Mouse (Mus musculus) spleen, postnatal 4 days (tissue): Measurements from ENCODE around the gene Ttll7.

Experiments
- DNase-seq, 2 experiments: peaks; one replicate each; pipeline ENCODE4 v3.0.0; 2022; ENCODE audit warnings: low spot score in 2 of 2

Gene Ttll7

DNA sequence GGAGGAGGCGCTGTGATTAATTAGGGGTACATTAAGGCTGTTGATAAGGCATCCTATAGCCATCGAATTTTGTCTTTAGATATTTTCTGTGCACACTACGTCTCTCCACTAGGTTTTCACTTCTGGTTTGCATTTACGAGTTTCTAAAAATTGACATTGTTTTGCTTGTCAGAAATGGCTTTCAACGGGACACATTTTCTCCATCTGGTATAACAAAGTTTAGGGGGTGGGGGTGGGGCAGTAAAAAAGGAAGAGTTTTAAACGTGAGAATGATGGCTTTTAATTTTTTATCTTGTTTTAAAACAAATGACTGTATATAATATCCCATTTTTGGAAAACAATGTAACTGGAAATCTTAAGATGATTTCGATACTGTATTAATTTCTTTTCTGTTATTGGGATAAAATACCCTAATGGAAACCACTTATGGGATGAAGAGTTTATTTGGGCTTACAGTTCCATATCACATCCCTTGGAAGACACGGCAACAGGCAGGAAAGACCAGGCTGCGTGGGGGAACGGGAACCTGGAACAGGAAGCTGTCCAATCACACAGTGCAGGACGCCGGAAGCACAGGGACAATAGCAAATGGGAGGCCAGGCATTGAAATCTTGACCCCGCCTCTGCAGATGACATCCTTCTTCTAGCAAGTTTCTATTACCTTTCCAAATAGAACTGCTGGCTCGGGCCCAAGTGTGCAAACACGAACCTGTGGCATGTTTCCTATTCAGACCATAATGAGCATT is 142.7 kb downstream of the Ttll7 start:
- no peak for DNase-seq

DNA sequence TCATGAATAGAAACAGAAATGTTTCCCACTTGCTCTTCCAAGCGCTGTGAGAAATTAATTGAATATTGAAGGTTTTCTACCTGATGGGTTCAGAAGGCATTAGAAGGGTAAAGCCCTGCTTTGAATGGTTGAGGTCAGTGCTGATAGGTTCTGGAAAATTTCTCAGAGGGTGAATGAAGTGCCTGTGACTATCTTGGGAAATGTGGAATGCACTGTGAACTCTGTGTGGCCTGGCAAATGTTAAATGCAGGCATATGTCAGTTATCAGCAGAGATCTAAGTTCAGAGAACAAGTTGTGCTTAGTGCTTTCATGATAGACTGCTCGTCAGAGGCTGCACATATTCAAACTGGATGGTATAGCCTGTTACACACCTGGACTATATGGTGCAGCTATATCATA is 147.0 kb downstream of the Ttll7 start:
- no peak for DNase-seq

DNA sequence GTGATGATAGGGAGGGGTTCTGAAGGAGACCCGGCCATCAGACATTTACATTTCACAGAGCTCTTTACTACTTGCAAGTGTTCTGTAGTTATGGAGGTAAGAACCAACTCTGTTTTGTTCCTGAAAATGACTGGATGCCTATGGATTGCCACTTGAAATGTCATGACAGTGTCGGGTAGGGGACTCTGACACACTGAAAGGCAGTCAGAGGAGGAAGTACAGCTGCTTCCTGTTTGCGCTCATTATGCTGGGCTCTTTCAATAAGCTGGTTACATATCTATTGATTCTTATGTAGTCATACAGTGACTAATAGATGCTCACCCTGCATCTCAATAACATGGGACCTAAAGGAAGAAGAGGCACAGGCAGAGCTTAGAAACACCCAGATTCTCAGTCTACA is 148.8 kb downstream of the Ttll7 start:
- DNase-seq = no peak

DNA sequence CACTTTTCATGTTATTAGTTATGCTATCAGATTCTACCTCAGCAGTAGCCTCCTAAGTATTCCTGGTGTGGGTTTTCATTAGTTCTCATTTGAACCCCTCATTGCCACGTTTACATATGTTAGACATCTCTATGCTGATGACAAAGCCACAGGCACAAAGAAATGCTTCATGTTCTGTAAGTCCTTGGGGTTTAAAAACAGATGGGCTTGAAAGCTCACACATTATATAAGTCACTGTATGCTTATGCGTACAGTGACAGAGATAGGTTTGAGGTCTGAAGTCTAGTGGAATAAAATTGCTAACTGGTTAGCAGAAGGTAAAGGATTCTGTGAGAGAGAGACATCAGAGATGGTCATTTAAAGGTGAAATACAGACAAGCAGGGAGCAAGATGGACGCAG is 149.4 kb downstream of the Ttll7 start:
- no peak for DNase-seq

DNA sequence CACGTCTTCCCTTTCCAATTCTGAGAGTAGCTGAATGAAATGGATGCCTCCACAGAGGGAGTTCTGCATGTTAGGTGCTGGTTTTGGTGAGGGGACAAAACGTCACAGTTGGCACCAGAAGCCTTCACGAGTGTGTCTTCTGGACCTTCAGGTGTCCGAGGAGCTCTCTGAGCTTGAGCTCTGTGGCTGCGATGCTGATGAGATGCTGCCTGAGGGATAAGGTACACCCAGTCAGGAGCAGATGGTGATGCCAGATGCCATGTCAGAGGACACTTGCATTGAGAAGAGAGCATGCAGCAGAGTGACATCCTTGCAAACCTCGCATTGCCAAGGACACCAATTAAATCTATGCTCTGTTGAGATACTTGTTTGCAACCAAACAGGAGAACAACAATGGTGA is 164.3 kb downstream of the Ttll7 start:
- no peak for DNase-seq

DNA sequence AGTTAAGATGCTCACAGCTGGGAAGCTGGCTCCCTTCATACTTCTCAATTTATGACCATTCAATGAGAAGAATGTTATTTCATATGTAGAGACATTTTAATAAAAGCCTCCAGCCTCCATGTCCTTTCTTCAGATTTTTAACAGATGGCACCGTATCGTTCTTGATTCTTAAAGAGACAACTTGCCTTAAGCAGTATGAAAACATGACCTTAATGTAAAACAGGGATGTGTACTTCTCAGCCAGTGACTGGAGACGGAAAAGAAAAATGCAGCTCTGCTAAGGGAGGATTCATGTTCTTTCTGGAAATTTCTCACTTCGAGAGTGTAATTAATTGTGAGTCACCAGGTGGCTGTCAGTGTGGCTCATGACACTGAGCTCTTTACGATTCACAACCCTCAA is 167.3 kb downstream of the Ttll7 start:
- DNase-seq = no peak

DNA sequence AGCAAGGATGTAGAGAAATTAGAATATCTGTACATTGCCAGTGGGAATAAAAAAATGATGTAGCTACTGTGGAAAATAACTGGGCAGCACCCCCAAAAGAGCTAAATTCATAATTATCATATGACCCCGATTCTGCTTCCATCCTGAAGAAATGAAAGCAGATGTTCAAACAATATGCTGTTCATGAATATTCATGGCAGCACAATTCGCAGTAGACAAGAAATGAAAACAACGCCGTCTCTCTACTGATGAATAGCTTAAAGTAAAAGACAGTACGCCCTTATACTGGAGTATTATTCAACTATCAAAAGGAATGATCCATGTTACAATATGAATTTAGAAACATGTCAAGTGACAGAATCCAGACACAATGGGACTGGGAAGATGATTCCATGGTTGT is 174.1 kb downstream of the Ttll7 start:
- DNase-seq = no peak

DNA sequence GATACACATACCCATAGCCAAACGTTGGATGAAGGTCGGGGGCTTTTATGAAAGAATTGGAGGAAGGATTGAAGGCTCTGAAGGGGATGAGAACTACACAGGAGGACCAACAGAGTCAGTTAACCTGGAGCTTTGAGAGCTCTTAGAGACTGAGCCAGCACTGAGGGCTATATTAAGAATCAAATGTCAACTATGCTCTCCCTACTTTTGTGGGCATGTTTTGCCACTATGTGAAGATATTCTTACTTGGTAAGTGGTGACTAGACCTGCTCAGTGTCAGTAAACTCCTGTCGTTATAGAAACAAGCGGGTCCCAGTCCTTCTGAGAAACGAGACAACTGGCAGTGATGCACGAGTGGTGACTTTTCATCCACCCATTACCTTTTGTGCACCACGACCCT is 176.2 kb downstream of the Ttll7 start:
- no peak for DNase-seq

DNA sequence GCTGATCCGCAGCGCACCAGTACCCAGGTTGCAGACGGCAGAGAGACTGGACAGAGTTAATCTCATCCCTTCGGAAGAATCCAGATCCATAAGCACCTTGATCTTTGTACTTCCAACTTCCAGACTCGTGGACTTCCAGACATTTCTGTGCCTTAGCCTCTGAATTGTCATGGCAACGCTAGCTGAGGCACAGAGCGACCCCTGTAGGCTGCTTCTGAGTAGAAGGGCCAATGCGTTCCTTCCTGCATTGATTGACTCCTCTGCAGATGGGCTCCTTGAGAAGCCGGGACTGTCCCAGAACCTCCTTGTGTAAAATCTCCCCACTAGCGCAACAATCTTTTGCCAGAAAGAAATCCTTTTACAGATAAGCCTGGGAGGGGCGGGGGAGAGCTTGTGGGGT is 177.6 kb downstream of the Ttll7 start:
- DNase-seq = no peak

DNA sequence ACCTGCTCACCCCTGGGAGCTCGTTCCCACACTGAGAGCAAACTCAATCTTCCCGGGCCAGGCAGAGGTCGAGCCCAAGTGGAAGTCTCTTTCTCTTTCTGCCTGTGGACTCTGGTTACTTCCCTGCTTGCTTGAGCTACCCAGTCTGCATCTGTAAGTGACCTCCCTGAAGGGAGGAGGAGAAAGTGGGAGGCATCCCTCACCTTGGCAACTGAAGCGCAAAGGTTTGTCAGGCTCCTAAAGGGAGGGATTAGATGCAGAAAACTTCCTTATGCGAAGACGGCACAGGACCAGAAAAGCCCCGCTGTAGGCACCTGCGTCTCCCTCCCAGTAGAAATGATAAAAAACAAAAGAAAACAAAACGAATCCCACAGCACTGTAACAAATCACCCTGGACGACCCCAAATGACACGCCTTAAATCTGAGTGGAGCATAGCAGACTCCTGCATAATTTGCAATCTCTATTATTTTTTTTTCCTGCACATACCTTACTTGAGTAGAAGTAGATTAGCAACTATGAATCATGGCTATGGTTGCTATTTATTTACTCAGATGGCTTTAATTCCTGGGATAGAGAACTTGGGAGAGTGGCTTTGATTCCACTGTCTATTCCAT is 178.2 kb downstream of the Ttll7 start:
- DNase-seq = no peak
